Mouse (Mus musculus): Measurements from ENCODE around the gene Ccnf.

Ccnf gene

GRCm38 (mm10) chr17:24223513-24223912 lies 27.8 kb downstream of the Ccnf start:
- no peak for DNase-seq (ENCODE audit: low spot score)

DNA sequence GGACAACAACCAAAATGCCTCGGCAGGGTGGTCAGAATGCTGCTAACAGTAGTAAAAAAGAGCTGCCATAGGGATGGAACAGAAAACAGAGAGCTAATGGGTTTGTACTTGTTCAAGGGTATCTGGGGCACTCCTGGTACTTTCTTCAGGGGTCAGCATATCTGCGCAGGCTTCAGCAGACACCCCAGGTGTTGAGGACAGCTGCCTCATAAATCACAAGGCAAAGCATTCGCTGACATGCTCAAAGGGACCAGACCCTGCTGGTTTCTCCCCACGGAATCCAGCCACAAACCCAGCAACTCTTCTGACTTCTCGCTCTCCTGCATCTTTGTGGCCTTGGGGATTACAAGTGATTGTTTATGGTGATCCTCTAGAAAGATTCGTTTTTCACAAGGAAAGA lies 28.6 kb downstream of the Ccnf start:
- DNase-seq (ENCODE audit: low spot score), result no peak

DNA sequence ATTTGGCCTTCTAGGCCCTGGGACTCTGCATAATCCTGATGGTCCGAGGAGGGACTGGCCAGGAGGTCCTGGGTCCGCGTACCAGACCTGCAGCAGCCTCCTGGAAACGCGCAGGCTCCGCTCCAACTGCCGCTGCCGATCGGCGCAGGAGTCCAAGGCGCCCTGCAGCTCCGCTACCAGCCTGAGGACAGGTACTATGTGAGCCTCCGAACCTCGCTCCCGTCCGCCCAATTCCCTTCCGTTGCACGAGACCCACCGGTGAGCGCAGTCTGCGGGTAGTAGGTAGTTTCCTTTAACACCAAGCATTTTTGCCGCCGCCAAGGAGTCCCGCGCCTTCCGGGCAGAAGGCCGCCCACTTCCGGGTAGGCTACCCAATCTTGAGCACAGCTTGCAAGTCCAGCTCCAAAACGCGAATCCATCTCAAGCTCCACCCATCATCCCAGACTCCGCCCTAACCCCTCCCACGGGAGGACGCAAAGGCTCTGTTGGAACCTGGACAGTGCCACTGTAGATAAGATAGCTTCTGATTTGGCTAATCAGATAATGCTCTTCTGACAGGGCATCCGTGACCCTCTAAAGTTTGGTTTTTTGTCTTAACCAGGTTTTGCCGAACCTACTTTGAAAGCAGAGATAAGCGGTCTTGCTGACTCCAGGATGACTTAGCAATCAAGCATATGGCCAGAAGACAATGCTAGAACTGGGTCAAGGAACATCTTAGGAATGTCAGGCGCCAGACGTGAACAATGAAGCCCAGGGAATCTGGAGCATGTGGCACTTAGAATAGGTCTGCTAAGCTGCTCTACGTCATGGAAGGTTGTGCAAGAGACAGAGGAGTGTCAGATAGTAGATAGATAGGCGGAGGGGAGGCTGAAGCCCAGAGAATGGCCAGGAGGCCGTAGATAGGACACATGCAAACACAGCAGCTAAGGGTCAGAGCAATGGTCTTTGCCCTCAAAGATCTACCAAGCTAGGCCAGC lies 30.6 kb downstream of the Ccnf start, which contains the start of gene Tedc2:
TSS of gene Tedc2 (minus strand) at position 417 of the 977 bp plus-strand sequence.
- peak; percentile 92 for DNase-seq (ENCODE audit: low spot score)

GRCm38 (mm10) chr17:24216836-24217235 lies 34.4 kb downstream of the Ccnf start:
- no peak for DNase-seq (ENCODE audit: low spot score)

GRCm38 (mm10) chr17:24213186-24213585 lies 38.1 kb downstream of the Ccnf start:
- DNase-seq (ENCODE audit: low spot score), result no peak

DNA sequence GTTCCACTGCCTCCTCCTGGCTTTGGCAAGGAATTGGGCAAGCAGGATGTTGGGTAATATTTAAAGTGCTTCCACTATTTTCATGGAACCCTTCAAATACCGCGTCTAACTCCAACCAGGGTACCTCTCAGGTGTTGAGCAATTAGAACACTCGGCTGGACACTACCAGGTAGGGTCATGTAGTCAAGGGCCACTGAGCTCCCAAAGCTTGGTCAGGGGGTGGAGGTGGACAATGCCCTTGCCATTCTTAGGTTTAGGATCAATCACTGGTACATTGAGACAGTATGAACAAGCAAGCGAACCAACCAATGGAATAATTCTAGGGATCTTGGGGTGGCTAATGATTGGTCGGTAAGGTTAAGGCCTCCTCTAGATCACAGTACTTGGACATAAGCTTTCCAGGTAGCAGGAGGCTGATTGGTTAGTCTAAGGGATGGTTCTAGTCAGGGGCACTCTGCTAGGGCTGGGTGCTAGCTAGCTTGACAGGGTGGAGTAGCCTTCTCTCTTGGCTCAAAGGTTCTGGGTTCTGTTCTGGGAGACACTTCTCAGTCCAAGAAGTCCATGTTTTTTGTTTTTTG lies 38.8 kb downstream of the Ccnf start:
- DNase-seq (ENCODE audit: low spot score), result no peak

DNA sequence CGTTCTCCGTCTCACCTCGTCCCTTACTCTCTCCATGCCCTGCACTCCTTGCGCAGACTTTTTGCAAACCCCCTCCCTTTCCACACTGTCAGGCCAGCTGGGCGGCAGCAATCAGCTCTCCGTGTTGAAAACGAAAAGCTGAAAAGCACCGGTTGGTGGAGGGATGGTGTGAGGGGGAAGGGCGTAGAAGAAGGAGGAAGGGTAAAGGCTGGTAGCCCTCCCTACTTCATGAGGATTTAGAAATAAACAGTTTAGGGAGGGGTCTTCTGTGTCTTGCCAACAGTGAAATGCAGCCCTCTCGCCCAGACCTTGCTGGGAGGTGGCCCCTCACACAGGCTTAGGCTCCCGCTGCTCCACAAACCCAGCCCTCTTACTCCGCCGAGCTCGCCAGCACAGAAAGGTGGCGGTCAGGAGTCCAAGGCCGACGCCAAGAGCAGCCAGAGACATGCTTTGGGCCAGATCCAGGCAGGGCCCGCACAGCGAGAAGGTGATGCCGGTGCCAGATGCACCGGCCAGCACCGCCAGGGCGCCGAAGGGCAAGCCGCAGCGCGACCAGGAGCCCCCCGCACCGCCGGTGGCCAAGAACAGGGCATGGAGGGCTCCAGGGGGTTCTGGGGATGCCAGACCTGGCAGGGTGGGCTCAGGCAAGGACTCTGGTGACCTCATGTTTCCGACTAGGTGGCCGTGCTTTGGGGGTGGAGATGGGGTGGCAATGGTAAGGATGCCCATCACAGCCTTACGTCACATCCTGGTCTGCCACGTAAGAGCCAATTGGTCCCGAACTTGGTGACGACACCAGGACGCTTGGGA lies 39.4 kb downstream of the Ccnf start:
- DNase-seq (ENCODE audit: low spot score), result no peak

DNA sequence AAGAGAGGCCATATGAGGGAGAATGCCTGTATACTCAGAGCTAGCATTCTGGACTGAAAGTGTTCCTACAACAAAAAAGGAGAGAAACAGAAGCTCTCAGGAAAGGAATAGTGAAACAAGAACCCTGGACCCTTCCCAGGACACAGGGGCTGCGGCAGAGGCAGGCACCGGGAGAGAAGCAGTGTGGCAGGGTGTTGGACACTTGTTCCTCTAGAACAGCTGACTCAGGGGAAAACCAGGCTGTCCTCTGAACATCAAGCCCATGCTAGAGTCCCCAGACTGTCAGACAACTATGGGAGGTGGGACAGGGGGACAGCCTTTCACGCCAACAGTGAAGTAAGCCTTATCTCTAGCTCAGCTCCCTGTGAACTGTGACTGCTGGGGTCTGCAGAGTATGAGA lies 40.7 kb downstream of the Ccnf start:
- DNase-seq (ENCODE audit: low spot score), result no peak

DNA sequence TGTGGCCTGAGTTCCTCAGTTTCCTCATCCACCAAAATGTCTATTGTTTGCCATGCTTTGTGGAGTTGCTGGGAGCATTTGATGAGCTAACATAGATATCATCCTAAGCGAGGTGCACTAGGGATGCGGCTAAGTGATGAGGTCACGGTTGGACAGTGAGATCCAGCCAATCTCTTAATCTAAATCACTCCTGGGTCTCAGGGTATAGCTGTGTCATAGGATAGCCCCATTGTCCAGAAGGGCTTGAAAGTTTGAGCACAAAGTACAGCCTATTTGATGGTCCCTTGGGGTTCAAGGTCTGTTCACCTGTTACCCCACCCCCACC lies 41.4 kb downstream of the Ccnf start:
- no peak for DNase-seq (ENCODE audit: low spot score)

DNA sequence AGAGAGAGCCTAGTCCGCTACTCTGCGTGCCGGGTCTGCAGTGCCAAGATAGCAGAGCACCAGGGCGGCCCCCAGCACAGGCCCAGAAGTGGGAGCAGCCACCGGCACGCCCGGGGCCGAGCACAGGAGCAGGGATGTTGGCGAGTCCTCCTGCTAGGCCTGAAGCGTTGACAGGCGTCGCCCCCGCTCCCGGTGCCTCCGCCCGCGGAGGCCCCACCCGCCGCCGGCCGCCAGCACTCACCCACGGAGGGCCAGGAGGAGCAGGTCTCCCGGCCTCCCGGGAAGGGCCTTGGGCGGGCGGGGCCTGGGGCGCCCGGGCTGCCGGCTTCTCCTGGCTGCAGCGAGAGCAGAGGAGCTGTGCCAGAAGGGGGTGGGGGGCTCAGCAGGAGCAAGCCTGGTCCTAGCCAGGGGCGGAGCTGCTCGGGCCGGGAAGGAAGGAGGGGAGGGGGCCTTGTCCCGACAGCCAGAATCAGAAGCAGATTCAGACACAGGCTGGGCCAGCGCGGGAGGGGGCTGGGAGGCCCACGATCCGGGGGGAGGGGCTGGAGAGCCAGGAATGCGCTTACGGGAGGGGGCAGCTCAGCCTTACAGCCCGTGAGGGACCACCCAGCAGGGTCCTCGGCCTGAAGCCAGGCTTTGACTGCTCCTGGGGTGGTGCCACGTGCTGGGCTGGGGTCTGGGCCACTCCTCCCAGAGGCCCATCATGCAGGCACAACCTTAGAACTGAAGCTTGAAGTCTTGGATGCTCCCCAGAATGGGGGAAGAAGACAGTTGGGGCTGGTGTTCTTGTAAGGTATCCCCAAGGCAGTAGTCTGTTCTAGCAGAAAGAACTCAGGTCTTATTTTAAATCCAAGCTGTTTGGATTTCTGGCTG lies 42.0 kb downstream of the Ccnf start, which contains the start of gene Ntn3:
TSS of gene Ntn3 (minus strand) at position 489 of the 873 bp plus-strand sequence.
- DNase-seq (ENCODE audit: low spot score), result no peak

DNA sequence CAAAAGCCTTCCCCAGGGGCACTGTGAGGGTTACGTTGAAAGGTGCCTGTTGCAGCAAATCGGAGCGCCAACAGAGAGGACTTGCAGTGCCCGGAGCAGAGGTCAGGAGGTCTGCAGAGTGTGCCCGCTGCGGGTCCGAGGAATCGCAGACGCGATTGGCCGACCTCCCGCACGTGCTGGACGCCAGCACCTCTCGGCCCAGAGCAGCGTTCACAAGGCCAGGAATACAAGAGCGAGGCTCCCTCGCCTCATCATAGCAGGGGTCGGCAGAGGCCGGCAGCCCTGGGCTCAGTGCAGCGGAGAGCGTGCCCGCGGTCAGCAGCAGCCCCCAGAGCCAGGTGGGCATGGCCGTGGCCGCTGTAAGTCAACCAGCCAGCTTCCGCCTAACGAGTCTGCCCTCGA lies 42.6 kb downstream of the Ccnf start:
- no peak for DNase-seq (ENCODE audit: low spot score)

- DNase-seq (ENCODE audit: low spot score), result no peak
These were observed 43.3 kb downstream of the Ccnf start for GRCm38 (mm10) chr17:24207768-24208640.

DNA sequence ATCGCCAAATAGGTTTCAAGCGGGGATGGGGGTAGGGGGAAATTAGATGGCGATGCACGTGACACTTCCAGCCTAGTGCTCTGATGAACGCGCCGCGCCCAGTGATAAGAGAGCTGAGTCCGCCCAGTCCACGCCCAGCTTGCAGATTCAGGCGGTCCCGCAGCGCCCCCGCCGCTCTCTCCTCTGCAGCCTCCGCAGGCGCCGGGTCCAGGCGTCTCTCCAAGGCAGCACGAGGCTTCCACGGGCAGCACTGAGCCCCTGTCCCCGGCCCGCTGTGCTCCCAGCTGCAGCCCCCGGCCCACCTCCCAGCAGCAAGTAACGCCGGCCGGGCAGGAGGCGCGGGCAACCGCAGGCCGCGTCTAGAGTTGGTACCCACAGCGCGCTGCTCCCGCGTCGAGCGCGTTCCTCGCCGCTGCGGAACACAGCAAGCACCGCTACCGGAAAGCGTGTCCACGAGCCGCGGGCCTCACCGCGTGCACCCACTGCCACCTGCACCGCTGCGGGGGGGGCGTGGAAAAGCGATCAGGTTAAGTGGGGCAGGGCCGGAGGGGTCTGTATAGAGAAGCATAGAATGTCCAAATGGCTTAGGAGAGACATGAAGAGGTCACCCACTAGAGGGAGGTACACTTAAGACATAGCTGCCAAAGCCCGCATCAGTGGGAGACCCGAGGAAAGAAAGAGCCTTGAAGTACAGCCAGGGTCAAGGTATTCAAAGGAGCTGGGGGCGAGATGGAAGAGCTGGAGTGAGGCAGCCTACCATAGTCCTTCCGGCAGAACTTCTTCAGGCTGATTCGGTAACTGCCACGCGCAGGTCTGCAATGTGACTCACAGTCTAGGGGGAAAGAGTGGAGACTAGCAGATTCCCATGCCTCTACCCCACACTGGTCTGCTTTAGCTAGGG lies 44.6 kb downstream of the Ccnf start:
- DNase-seq (ENCODE audit: low spot score), result no peak

GRCm38 (mm10) chr17:24205908-24206361 lies 45.3 kb downstream of the Ccnf start:
- no peak for DNase-seq (ENCODE audit: low spot score)

DNA sequence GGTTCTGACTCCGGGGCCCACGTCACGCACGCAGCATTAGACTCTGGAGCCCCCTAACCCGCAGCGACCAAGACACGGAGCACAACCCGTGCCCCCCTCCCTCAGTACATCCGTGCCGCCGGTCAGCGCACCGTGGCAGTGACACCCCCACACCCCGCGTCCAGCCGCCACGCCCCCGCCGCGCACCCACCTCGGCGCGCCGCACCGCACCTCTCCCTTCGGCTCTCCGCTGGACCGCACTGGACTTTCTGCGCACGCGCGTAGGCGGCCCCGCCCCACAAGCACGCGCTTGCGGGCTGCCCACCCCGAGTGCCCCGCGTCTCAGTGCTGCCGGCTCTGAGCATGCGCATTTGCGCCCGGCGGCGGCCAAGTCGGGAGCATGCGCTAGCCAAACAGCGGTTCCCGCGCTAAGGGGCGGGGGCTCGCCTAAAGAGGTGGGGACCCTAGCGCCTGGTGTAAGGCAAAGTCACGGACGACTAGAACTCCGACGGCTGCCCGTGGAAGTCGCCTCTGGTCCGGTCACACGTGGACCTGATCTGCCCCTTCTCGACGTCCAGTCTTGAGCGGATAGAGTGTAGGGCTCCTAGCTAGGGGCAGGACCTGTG lies 45.9 kb downstream of the Ccnf start, which contains the start of gene Tbc1d24:
TSS of gene Tbc1d24 (minus strand) at position 279 of the 605 bp plus-strand sequence.
- peak; percentile 69 for DNase-seq (ENCODE audit: low spot score)

- no peak for DNase-seq (ENCODE audit: low spot score)
These were observed 46.4 kb downstream of the Ccnf start for GRCm38 (mm10) chr17:24204846-24205245.

GRCm38 (mm10) chr17:24203611-24204534 lies 47.4 kb downstream of the Ccnf start:
- DNase-seq (ENCODE audit: low spot score), result no peak

GRCm38 (mm10) chr17:24203068-24203467 lies 48.2 kb downstream of the Ccnf start:
- no peak for DNase-seq (ENCODE audit: low spot score)

Data from layer of hippocampus, adult 9-10 months (tissue).